Mouse (Mus musculus): ENCODE results near the gene Kifc5b. TPM values are rescaled to one million over a fixed set of nuclear protein-coding genes. Genes with fewer than 3 reads are reported as not detected.
A peak's percentile ranks its signal among the peaks of the same experiment; 100 is the strongest.
"Not testable (repeated sequence)": the region's sequence is repeated elsewhere in the genome, so short reads cannot be mapped to it uniquely, and the experiment has no call there.

Gene Kifc5b
- polyA plus RNA-seq, 1 experiment from 2014 or later = 6.4 TPM

DNA sequence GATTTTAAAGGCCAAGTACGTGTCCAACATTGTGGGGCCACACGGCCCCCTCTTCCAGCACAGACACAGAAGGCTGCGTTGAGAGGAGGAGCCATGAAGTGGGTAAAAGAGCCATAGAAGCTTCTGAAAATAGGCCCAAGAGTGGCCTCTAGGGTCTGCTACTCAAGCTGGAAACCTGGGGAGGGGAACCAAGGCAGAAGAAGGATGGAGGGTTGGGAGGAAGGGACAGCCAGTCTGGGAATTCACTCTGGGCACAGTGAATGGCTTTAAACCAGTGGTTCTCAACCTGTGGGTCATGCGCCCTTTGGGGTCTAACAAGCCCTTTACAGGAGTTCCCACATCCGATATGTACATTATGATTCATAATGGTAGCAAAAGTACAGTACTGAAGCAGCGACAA lies 52.4 kb downstream of the Kifc5b start:
- WGBS = 84% methylated on average over 6 of the region's 6 CpGs
- Histone ChIP-seq H3K9me3 (replicated peaks; ENCODE audit: control insufficient read depth, low read length) (no peaks in the 10 kb centered on the region), H3K36me3 (ENCODE audit: control insufficient read depth, insufficient read depth, low read length) (0 out of 2 replicates have a peak, but pooled peaks cover 3% of the 10 kb centered on the region), H3K4me2 (ENCODE audit: low read depth, low read length) (no peak overlapping the region), H3K27me3 (ENCODE audit: control insufficient read depth, insufficient read depth, low read length) (no peaks in the 10 kb centered on the region), H3K27ac (ENCODE audit: low read length) (no peak overlapping the region), H3K4me3 (replicated peaks; ENCODE audit: low read length) (no peak overlapping the region), H3K9ac (ENCODE audit: low read length) (no peak overlapping the region), H3K4me1 (ENCODE audit: control insufficient read depth, insufficient read depth, low read length) (peaks cover 20% of the 10 kb centered on the region)
- no peak for ATAC-seq (ENCODE audit: insufficient read depth, low FRiP score)

- Histone ChIP-seq H3K27ac (ENCODE audit: low read length) (no peak overlapping the region), H3K4me3 (replicated peaks; ENCODE audit: low read length) (no peak overlapping the region), H3K9ac (ENCODE audit: low read length) (no peak overlapping the region), H3K4me2 (ENCODE audit: low read depth, low read length) (no peak overlapping the region), H3K36me3 (ENCODE audit: control insufficient read depth, insufficient read depth, low read length) (peaks cover 6% of the 10 kb centered on the region; the same call in 1 of the 2 replicates), H3K27me3 (ENCODE audit: control insufficient read depth, insufficient read depth, low read length) (no peaks in the 10 kb centered on the region), H3K4me1 (ENCODE audit: control insufficient read depth, insufficient read depth, low read length) (peaks cover 23% of the 10 kb centered on the region), H3K9me3 (replicated peaks; ENCODE audit: control insufficient read depth, low read length) (no peaks in the 10 kb centered on the region)
- WGBS = 55% methylated on average over 12 of the region's 12 CpGs
- ATAC-seq (ENCODE audit: insufficient read depth, low FRiP score) = no peak
Measured at GRCm38 (mm10) chr17:26970221-26970620, 53.3 kb downstream of the Kifc5b start.

- Histone ChIP-seq H3K4me1 (ENCODE audit: control insufficient read depth, insufficient read depth, low read length) (peaks cover 25% of the 10 kb centered on the region), H3K4me2 (ENCODE audit: low read depth, low read length) (peak overlapping the region; percentile 81), H3K9ac (ENCODE audit: low read length) (peak overlapping the region; percentile 88), H3K4me3 (replicated peaks; ENCODE audit: low read length) (peak overlapping the region; percentile 92), H3K27me3 (ENCODE audit: control insufficient read depth, insufficient read depth, low read length) (no peaks in the 10 kb centered on the region), H3K36me3 (ENCODE audit: control insufficient read depth, insufficient read depth, low read length) (peaks cover 13% of the 10 kb centered on the region; the same call in 1 of the 2 replicates), H3K27ac (ENCODE audit: low read length) (peak overlapping the region; percentile 94; the same call in 1 of the 2 replicates), H3K9me3 (replicated peaks; ENCODE audit: control insufficient read depth, low read length) (no peaks in the 10 kb centered on the region)
- ATAC-seq (ENCODE audit: insufficient read depth, low FRiP score) = no peak
- 53% methylated on average over 8 of the region's 8 CpGs for WGBS
Measured at GRCm38 (mm10) chr17:26971247-26971905, 54.5 kb downstream of the Kifc5b start.

DNA sequence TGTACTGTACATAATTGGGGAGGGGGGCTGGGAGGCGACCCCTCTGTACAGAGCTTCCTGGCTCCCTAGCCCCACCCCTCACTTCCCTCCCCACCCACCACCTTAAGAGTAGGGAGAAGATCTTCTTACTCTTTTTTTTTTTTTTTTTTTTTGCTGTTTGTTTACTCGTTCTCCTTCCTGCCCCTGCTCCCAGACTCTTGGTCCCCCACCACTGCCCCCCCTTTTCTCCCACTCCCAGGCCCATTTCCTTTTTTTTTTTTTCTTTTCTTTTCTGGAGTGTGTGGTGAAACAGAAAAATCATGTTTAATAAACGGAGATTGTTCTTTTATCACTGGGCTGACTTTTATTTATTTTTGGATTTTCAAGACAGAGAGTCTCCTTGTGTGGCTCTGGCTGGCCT lies 55.2 kb downstream of the Kifc5b start:
- Histone ChIP-seq H3K36me3 (ENCODE audit: control insufficient read depth, insufficient read depth, low read length) (peaks cover 11% of the 10 kb centered on the region; the same call in 1 of the 2 replicates), H3K4me3 (replicated peaks; ENCODE audit: low read length) (peak overlapping the region; percentile 92), H3K9ac (ENCODE audit: low read length) (peak overlapping the region; percentile 88), H3K27ac (ENCODE audit: low read length) (peak overlapping the region; percentile 94), H3K4me1 (ENCODE audit: control insufficient read depth, insufficient read depth, low read length) (peaks cover 25% of the 10 kb centered on the region), H3K4me2 (ENCODE audit: low read depth, low read length) (peak overlapping the region; percentile 81), H3K27me3 (ENCODE audit: control insufficient read depth, insufficient read depth, low read length) (no peaks in the 10 kb centered on the region), H3K9me3 (replicated peaks; ENCODE audit: control insufficient read depth, low read length) (no peaks in the 10 kb centered on the region)
- no peak for ATAC-seq (ENCODE audit: insufficient read depth, low FRiP score)
- 1% methylated on average over 3 of the region's 3 CpGs for WGBS

- Histone ChIP-seq H3K4me1 (ENCODE audit: control insufficient read depth, insufficient read depth, low read length) (peaks cover 25% of the 10 kb centered on the region), H3K9ac (ENCODE audit: low read length) (peak within 1 kb of the TSS; percentile 90), H3K4me2 (ENCODE audit: low read depth, low read length) (peak within 1 kb of the TSS; percentile 84), H3K27me3 (ENCODE audit: control insufficient read depth, insufficient read depth, low read length) (no peaks in the 10 kb centered on the region), H3K4me3 (replicated peaks; ENCODE audit: low read length) (peak within 1 kb of the TSS; percentile 92), H3K36me3 (ENCODE audit: control insufficient read depth, insufficient read depth, low read length) (peaks cover 10% of the 10 kb centered on the region; the same call in 1 of the 2 replicates), H3K27ac (ENCODE audit: low read length) (peak within 1 kb of the TSS; percentile 94), H3K9me3 (replicated peaks; ENCODE audit: control insufficient read depth, low read length) (no peaks in the 10 kb centered on the region)
- ATAC-seq (ENCODE audit: insufficient read depth, low FRiP score) = peak; percentile 99
- WGBS = under 1% methylated on average over 75 of the region's 75 CpGs
Measured at GRCm38 (mm10) chr17:26972703-26973574, 56.0 kb downstream of the Kifc5b start, which contains the start of gene Zbtb9. Gene Zbtb9 (plus strand): TSS chr17:26973167.

DNA sequence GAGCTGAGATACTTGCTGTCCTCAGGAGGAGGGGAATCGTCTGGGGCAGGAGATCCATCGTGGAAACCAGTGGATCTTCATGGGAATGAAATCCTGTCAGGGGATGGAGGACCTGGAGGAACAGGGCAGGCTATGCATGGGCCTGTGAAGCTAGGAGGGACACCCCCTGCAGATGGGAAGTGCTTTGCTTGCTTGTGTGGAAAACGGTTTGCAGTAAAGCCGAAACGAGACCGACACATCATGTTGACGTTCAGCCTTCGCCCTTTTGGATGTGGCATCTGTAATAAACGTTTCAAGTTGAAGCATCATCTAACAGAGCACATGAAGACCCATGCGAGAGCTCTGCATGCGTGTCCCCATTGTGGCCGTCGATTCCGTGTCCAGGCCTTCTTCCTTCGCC lies 57.7 kb downstream of the Kifc5b start:
- WGBS = 92% methylated on average over 15 of the region's 15 CpGs
- Histone ChIP-seq H3K4me2 (ENCODE audit: low read depth, low read length) (no peak overlapping the region), H3K27ac (ENCODE audit: low read length) (no peak overlapping the region), H3K4me3 (replicated peaks; ENCODE audit: low read length) (no peak overlapping the region), H3K36me3 (ENCODE audit: control insufficient read depth, insufficient read depth, low read length) (peaks cover 13% of the 10 kb centered on the region; the same call in 1 of the 2 replicates), H3K9ac (ENCODE audit: low read length) (no peak overlapping the region), H3K9me3 (replicated peaks; ENCODE audit: control insufficient read depth, low read length) (no peaks in the 10 kb centered on the region), H3K4me1 (ENCODE audit: control insufficient read depth, insufficient read depth, low read length) (peaks cover 25% of the 10 kb centered on the region), H3K27me3 (ENCODE audit: control insufficient read depth, insufficient read depth, low read length) (no peaks in the 10 kb centered on the region)
- ATAC-seq (ENCODE audit: insufficient read depth, low FRiP score) = no peak

DNA sequence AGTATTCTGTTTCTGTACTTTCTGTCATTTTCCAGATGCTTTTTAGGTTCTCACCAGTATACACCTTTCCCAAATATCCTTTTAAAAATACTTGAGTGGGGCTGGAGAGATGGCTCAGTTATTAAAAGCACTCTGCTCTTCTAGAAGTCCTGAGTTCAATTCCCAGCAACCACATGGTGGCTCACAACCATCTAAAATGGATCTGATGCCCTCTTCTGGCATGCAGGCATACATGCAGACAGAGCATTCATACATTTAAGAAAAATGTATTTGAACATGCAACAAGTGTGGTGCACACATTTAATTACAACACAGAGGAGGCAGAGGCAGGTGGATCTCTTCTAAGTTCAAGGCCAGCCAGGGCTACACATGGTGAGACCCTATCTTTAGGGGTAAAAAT lies 58.5 kb downstream of the Kifc5b start:
- no peak overlapping the region for H3K4me3 ChIP-seq (replicated peaks; ENCODE audit: low read length)
- H3K27me3 ChIP-seq (ENCODE audit: control insufficient read depth, insufficient read depth, low read length) = no peaks in the 10 kb centered on the region
- H3K4me1 ChIP-seq (ENCODE audit: control insufficient read depth, insufficient read depth, low read length) = peaks cover 25% of the 10 kb centered on the region
- ATAC-seq (ENCODE audit: insufficient read depth, low FRiP score) = no peak
- no peak overlapping the region for H3K4me2 ChIP-seq (ENCODE audit: low read depth, low read length)
- no peaks in the 10 kb centered on the region for H3K9me3 ChIP-seq (replicated peaks; ENCODE audit: control insufficient read depth, low read length)
- H3K9ac ChIP-seq (ENCODE audit: low read length) = no peak overlapping the region
- H3K27ac ChIP-seq (ENCODE audit: low read length) = no peak overlapping the region
- peaks cover 13% of the 10 kb centered on the region; the same call in 1 of the 2 replicates for H3K36me3 ChIP-seq (ENCODE audit: control insufficient read depth, insufficient read depth, low read length)

DNA sequence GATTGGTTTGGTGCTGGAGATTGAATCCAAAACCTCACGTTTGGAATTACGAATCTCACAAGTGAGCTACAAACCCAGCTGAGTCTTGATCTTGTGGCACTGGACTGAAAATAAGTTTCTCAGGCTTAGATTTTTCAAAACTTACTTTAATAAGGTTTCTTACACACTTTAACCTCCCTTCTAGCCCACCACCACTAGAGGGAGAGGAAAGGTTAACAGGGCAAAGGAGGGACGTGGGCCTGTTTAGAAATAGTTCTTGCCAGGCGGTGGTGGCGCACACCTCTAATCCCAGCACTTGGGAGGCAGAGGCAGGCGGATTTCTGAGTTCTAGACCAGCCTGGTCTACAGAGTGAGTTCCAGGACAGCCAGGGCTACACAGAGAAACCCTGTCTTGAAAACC lies 60.5 kb downstream of the Kifc5b start:
- not testable (repeated sequence) for ATAC-seq (ENCODE audit: insufficient read depth, low FRiP score); H3K4me2 ChIP-seq (ENCODE audit: low read depth, low read length); H3K27me3 ChIP-seq (ENCODE audit: control insufficient read depth, insufficient read depth, low read length); H3K4me3 ChIP-seq (replicated peaks; ENCODE audit: low read length); H3K27ac ChIP-seq (ENCODE audit: low read length); H3K9me3 ChIP-seq (replicated peaks; ENCODE audit: control insufficient read depth, low read length); H3K9ac ChIP-seq (ENCODE audit: low read length)
- Histone ChIP-seq H3K36me3 (ENCODE audit: control insufficient read depth, insufficient read depth, low read length) (peaks cover 13% of the 10 kb centered on the region; the same call in 1 of the 2 replicates), H3K4me1 (ENCODE audit: control insufficient read depth, insufficient read depth, low read length) (peaks cover 12% of the 10 kb centered on the region)
- WGBS = 88% methylated on average over 6 of the region's 6 CpGs

DNA sequence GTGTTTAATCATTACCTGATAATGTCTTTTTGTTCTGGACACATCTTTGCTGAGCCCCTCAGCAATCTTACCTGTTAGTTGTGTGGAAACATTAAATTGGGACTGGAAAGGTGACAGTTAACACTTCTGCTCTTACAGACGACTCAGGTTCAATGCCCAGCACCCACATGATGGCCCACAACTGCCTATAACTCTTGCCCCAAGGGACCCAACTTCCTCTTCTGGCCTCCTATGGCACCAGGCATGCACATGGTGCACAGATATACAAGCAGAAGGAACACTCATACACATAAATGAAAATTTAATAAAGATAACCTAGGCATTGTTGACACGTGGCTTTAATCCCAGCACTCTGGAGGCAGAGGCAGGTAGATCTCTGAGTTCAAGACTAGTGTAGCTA lies 62.5 kb downstream of the Kifc5b start:
- Histone ChIP-seq H3K9ac (ENCODE audit: low read length) (no peak overlapping the region), H3K4me2 (ENCODE audit: low read depth, low read length) (no peak overlapping the region), H3K36me3 (ENCODE audit: control insufficient read depth, insufficient read depth, low read length) (peaks cover 13% of the 10 kb centered on the region; the same call in 1 of the 2 replicates), H3K4me3 (replicated peaks; ENCODE audit: low read length) (no peak overlapping the region), H3K27ac (ENCODE audit: low read length) (no peak overlapping the region), H3K4me1 (ENCODE audit: control insufficient read depth, insufficient read depth, low read length) (peaks cover 3% of the 10 kb centered on the region), H3K9me3 (replicated peaks; ENCODE audit: control insufficient read depth, low read length) (no peaks in the 10 kb centered on the region), H3K27me3 (ENCODE audit: control insufficient read depth, insufficient read depth, low read length) (no peaks in the 10 kb centered on the region)
- no peak for ATAC-seq (ENCODE audit: insufficient read depth, low FRiP score)
- WGBS = 62% methylated on average over 2 of the region's 2 CpGs
